Mouse (Mus musculus): Measurements from ENCODE around the gene Trpc4ap. TPM values are rescaled to one million over a fixed set of nuclear protein-coding genes. Genes with fewer than 3 reads are reported as not detected.
"Not testable (repeated sequence)": the region's sequence is repeated elsewhere in the genome, so short reads cannot be mapped to it uniquely, and the experiment has no call there.

The Trpc4ap gene
- polyA plus RNA-seq, 1 experiment from 2014 or later, result 137 TPM

DNA sequence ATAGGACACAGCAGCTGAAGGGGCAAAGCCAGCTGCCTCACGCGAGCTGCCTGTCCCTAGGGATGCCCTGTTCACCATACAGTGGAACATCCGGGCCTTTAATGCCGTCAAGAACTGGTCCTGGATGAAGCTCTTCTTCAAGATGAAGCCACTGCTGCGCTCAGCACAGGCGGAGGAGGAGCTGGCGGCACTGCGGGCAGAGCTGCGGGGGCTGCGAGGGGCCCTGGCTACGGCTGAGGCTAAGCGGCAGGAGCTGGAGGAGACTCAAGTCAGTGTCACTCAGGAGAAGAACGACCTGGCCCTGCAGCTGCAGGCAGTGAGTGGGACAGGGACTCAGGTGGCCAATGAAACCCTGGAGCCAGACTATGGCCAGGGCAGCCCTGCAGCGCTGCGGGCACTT is 65.9 kb downstream of the Trpc4ap start:
- Histone ChIP-seq H3K9me3 (no peaks in the 10 kb centered on the region), H3K36me3 (peaks cover 7% of the 10 kb centered on the region), H3K27me3 (peaks cover 65% of the 10 kb centered on the region), H3K4me2 (no peak overlapping the region), H3K9ac (no peak overlapping the region), H3K27ac (no peak overlapping the region), H3K4me3 (no peak overlapping the region), H3K4me1 (peaks cover 20% of the 10 kb centered on the region)
- ATAC-seq (ENCODE audit: insufficient number of reproducible peaks, insufficient read depth, low FRiP score, low TSS enrichment, low read depth), result no peak
- WGBS, result 54% methylated on average over 15 of the region's 15 CpGs

DNA sequence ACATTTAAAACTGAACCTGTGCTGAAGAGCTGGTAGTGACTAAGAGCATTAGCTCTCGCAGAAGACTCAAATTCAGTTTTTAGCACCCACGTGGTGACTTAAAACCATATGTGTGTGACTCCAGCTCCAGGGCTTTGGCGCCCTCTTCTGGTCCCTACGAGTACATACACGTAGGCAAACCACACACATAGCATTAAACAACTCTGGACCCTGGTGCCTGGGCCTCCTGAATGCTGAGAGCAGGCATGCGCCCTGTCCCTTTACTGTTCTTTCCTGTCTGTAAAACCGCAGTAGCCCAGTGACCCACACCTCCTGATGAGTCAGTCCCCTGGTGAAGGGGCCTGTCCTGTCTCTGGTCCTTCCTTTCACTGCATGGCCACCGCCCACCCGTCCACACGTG is 67.5 kb downstream of the Trpc4ap start:
- WGBS, result 38% methylated on average over 10 of the region's 10 CpGs
- Histone ChIP-seq H3K36me3 (no peaks in the 10 kb centered on the region), H3K4me1 (peaks cover 10% of the 10 kb centered on the region), H3K4me3 (no peak overlapping the region), H3K27me3 (peaks cover 56% of the 10 kb centered on the region), H3K27ac (no peak overlapping the region), H3K9me3 (no peaks in the 10 kb centered on the region), H3K4me2 (no peak overlapping the region), H3K9ac (no peak overlapping the region)
- ATAC-seq (ENCODE audit: insufficient number of reproducible peaks, insufficient read depth, low FRiP score, low TSS enrichment, low read depth), result no peak

DNA sequence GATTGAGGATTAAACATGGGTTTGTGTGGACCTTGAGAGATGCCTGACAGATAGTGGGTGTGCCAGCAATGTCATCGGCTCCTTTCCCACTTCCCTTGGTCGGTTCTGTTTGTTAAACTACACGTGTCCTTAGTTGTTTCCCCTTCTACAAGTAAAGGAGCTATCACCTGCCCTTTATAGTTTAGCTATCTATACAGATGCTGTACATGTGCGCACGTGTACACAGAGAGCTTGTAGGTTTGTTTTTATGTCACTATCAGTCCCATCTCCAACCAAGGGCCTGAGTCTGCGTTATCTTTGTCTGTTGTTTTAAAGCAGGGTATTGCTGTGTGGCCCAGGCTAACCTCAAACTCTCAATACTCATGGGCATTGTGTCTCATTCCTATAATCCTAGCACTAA is 68.2 kb downstream of the Trpc4ap start:
- H3K27ac ChIP-seq, result no peak overlapping the region
- peaks cover 3% of the 10 kb centered on the region for H3K4me1 ChIP-seq
- ATAC-seq (ENCODE audit: insufficient number of reproducible peaks, insufficient read depth, low FRiP score, low TSS enrichment, low read depth), result no peak
- no peaks in the 10 kb centered on the region for H3K9me3 ChIP-seq
- H3K4me2 ChIP-seq, result no peak overlapping the region
- H3K36me3 ChIP-seq, result no peaks in the 10 kb centered on the region
- no peak overlapping the region for H3K4me3 ChIP-seq
- peaks cover 49% of the 10 kb centered on the region for H3K27me3 ChIP-seq
- WGBS, result 87% methylated on average over 6 of the region's 6 CpGs
- H3K9ac ChIP-seq, result no peak overlapping the region

DNA sequence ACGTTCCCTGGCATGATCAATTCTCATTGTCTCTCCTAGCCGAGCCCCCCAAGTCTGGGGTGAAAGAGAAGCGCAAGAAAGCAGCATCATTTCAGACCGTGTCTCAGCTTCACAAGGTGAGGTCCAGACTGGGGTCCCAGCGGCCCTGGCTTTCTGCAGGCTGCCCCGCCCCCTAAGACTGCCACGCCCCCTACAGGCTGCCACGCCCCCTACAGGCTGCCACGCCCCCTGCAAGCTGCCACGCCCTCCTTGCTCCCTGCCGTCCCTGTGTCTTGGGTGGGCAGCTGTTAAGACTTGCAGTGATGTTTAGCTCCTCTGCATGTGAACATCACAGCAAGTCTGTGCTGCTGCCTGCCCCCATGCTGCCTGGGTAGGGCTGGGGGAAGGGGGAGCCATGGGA is 69.6 kb downstream of the Trpc4ap start:
- Histone ChIP-seq H3K4me3 (no peak overlapping the region), H3K4me1 (no peaks in the 10 kb centered on the region), H3K36me3 (no peaks in the 10 kb centered on the region), H3K9ac (no peak overlapping the region), H3K9me3 (no peaks in the 10 kb centered on the region), H3K27ac (no peak overlapping the region), H3K27me3 (peaks cover 35% of the 10 kb centered on the region), H3K4me2 (no peak overlapping the region)
- no peak for ATAC-seq (ENCODE audit: insufficient number of reproducible peaks, insufficient read depth, low FRiP score, low TSS enrichment, low read depth)
- WGBS, result 30% methylated on average over 11 of the region's 11 CpGs

DNA sequence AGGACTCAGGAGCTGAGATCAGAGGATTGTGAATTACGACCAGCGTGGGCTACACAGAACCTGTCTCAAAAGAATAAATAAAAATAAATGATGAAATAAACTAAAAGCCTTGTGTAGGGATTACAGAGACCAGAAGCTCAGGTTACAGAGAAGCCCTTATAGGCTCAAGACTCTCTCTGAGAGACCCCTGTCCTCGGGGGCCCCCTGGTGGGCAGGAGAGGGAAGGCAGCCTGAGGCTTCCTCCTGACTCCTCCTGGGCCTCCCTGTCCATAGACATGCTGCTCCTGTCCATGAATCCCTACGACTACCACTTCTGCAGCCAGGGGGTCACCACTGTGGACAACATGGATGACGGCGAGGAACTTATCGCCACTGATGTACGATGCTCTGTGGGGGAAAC is 72.4 kb downstream of the Trpc4ap start:
- no peaks in the 10 kb centered on the region for H3K9me3 ChIP-seq
- no peak overlapping the region for H3K9ac ChIP-seq
- no peak overlapping the region for H3K4me3 ChIP-seq
- H3K4me2 ChIP-seq, result no peak overlapping the region
- peak; percentile 27; the same call in 1 of the 2 replicates for ATAC-seq (ENCODE audit: insufficient number of reproducible peaks, insufficient read depth, low FRiP score, low TSS enrichment, low read depth)
- H3K4me1 ChIP-seq, result no peaks in the 10 kb centered on the region
- WGBS, result 14% methylated on average over 8 of the region's 8 CpGs
- no peaks in the 10 kb centered on the region for H3K36me3 ChIP-seq
- peaks cover 10% of the 10 kb centered on the region for H3K27me3 ChIP-seq
- no peak overlapping the region for H3K27ac ChIP-seq

DNA sequence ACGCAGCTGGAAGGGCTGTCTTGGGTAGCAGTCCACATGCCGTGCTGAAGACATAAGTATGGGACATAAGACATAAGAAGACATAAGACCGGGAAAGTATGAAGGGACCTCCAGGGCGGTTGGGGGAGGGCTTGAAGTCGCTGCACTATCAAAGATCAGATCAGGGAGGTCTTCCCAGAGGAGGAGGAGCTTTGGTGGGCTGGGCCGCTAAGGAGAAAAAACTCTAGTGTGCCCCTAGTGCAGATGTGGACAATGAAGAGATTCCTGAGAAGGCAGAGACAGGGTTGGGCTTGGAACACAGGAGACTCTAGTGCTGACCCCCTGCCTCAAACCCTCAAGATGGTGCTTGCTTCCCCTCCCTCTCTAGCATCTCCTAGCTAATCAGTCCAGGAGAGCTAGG is 75.2 kb downstream of the Trpc4ap start:
- no peak overlapping the region for H3K4me2 ChIP-seq
- ATAC-seq (ENCODE audit: insufficient number of reproducible peaks, insufficient read depth, low FRiP score, low TSS enrichment, low read depth), result no peak

DNA sequence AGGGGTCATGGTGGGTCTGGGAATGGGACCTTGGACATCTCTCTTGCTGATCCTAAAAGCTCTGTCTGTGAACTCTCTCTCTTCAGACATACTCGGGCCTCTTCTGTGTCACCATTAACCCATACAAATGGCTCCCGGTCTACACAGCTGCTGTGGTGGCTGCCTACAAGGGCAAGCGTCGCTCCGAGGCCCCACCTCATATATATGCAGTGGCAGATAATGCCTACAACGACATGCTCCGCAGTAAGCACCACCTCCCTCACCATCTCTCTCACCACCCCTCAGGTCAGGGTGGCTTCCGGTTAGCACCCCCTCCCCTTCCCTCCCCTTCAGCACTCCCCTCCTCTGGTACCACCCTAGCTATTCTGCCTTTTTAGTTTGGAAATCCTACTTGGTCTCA is 78.2 kb downstream of the Trpc4ap start:
- Histone ChIP-seq H3K36me3 (no peaks in the 10 kb centered on the region), H3K4me2 (peak overlapping the region; percentile 62), H3K4me3 (peak overlapping the region; percentile 38; the same call in 1 of the 2 replicates), H3K9me3 (no peaks in the 10 kb centered on the region), H3K27me3 (peaks cover 14% of the 10 kb centered on the region; the same call in 1 of the 2 replicates), H3K9ac (0 out of 2 replicates have a peak overlapping the region, but pooled peaks have one; percentile 38), H3K4me1 (peaks cover 9% of the 10 kb centered on the region; the same call in 1 of the 2 replicates), H3K27ac (no peak overlapping the region)
- no peak for ATAC-seq (ENCODE audit: insufficient number of reproducible peaks, insufficient read depth, low FRiP score, low TSS enrichment, low read depth)
- WGBS, result 70% methylated on average over 8 of the region's 8 CpGs

More for the DNA sequence above, 75.2 kb downstream of the Trpc4ap start:
- no peaks in the 10 kb centered on the region for H3K36me3 ChIP-seq
- H3K9ac ChIP-seq, result no peak overlapping the region
- 54% methylated on average over 6 of the region's 6 CpGs for WGBS
- H3K9me3 ChIP-seq, result no peaks in the 10 kb centered on the region
- peaks cover 22% of the 10 kb centered on the region for H3K27me3 ChIP-seq
- no peak overlapping the region for H3K27ac ChIP-seq
- H3K4me3 ChIP-seq, result no peak overlapping the region
- H3K4me1 ChIP-seq, result peaks cover 9% of the 10 kb centered on the region; the same call in 1 of the 2 replicates

DNA sequence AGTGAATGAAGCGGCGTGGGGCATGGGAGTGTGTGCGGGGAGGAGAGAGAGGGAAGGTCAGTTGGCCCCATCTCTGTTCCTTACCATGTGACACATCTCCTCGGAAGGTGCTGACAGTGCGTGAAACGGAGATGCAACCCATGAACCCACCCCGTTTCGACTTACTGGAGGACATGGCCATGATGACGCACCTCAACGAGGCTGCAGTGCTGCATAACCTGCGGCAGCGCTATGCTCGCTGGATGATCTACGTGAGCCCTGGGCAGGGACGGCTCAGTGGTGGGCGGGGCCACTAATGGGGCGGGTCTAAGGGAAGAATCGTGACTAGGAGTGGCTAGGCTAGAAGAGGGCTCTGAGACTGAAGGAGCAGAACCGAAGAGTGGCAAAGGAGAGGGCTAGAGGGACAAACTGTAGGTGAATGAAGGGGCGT is 78.8 kb downstream of the Trpc4ap start:
- peak overlapping the region; percentile 62 for H3K4me2 ChIP-seq
- H3K27ac ChIP-seq, result no peak overlapping the region
- no peaks in the 10 kb centered on the region for H3K9me3 ChIP-seq
- H3K27me3 ChIP-seq, result peaks cover 14% of the 10 kb centered on the region; the same call in 1 of the 2 replicates
- H3K9ac ChIP-seq, result peak overlapping the region; percentile 38; the same call in 1 of the 2 replicates
- H3K36me3 ChIP-seq, result no peaks in the 10 kb centered on the region
- ATAC-seq (ENCODE audit: insufficient number of reproducible peaks, insufficient read depth, low FRiP score, low TSS enrichment, low read depth), result peak; percentile 87
- peaks cover 9% of the 10 kb centered on the region; the same call in 1 of the 2 replicates for H3K4me1 ChIP-seq
- peak overlapping the region; percentile 38 for H3K4me3 ChIP-seq
- WGBS, result 4% methylated on average over 20 of the region's 20 CpGs

DNA sequence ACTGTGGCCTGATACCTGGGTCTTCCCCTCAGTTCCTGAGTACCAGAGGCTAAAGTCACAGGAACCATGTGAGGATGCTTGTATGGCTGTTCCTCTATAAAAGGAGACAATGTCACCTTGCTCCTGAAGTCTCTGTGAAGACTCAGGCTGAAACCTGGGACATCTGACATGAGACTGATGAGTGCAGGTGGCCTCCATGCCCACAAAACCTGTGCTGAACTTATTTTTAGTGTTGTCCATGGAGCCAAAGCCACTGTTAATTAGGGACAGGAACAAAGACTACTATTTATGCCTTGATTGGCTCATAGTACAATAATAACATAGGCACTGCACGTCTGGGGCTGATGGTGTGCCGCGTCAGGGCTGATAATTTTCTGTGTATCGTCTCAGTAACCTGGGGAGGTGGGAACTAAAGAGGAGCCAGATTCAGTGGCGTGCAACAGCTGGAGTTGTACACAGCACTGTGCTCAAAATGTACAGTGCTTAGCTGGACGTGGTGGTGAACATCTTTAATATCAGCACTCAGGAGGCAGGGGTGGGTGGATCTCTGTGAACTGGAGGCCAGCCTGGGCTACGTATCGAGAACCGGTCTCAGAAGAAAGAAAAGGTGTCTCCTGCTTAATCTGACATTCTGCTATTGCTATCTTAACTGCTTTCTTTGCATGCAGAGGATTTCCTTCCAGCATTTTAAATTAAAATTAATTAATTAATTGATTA is 80.2 kb downstream of the Trpc4ap start:
- no peak overlapping the region for H3K27ac ChIP-seq
- no peak overlapping the region for H3K4me2 ChIP-seq
- no peak for ATAC-seq (ENCODE audit: insufficient number of reproducible peaks, insufficient read depth, low FRiP score, low TSS enrichment, low read depth)
- peaks cover 14% of the 10 kb centered on the region; the same call in 1 of the 2 replicates for H3K27me3 ChIP-seq
- H3K9ac ChIP-seq, result no peak overlapping the region
- peaks cover 9% of the 10 kb centered on the region; the same call in 1 of the 2 replicates for H3K4me1 ChIP-seq
- no peak overlapping the region for H3K4me3 ChIP-seq
- H3K36me3 ChIP-seq, result no peaks in the 10 kb centered on the region
- 83% methylated on average over 9 of the region's 9 CpGs for WGBS
- no peaks in the 10 kb centered on the region for H3K9me3 ChIP-seq

DNA sequence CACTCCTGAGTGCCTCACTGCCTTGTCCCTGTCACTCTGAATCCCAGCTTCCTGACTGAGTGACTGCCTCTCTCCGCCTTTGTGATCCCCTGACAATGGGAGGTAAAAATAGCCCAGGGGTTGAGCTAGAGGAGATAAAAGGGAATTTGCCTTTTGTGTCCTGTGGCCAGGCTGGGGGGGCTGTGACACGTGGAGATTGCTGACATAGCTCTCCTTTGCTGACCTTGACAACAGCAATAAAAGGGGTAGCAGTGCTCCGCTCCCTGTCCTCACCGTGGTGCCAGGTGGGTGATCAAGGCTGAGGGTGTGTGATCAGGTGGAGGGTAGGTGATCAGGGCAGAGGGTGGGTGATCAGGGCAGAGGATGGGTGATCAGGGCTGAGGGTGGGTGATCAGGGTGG is 81.2 kb downstream of the Trpc4ap start, which contains the start of gene Myh7b:
TSS of gene Myh7b (plus strand) at position 235 of the 400 bp plus-strand sequence.
- peaks cover 9% of the 10 kb centered on the region; the same call in 1 of the 2 replicates for H3K4me1 ChIP-seq
- 44% methylated on average over 4 of the region's 4 CpGs for WGBS
- no peak within 1 kb of the TSS for H3K4me3 ChIP-seq
- no peak within 1 kb of the TSS for H3K27ac ChIP-seq
- no peak within 1 kb of the TSS for H3K4me2 ChIP-seq
- no peak for ATAC-seq (ENCODE audit: insufficient number of reproducible peaks, insufficient read depth, low FRiP score, low TSS enrichment, low read depth)
- H3K9ac ChIP-seq, result no peak within 1 kb of the TSS
- peaks cover 14% of the 10 kb centered on the region; the same call in 1 of the 2 replicates for H3K27me3 ChIP-seq
- H3K36me3 ChIP-seq, result no peaks in the 10 kb centered on the region
- H3K9me3 ChIP-seq, result no peaks in the 10 kb centered on the region

DNA sequence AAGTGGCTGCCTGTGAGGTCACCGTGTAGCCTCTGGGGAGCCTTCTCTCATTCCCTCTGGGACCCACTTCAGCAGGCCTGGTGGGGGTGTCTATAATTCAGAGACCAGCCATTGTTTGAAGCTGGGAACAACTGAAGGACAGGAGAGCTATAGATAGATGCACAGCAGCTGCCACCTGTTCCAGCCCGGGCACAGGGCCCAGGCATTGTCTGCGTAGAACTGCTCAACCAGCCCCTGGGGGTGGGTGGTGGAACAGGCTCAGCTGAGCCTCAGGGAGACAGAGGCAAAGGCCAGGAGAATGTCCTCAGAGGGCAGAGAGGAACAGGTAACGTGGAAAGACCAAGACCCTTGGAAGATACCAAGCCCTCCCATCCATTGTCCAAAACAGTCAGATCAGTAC is 85.8 kb downstream of the Trpc4ap start:
- no peak for ATAC-seq (ENCODE audit: insufficient number of reproducible peaks, insufficient read depth, low FRiP score, low TSS enrichment, low read depth)
- no peaks in the 10 kb centered on the region for H3K27me3 ChIP-seq
- H3K9ac ChIP-seq, result no peak overlapping the region
- 80% methylated on average over 4 of the region's 4 CpGs for WGBS
- no peak overlapping the region for H3K27ac ChIP-seq
- no peaks in the 10 kb centered on the region for H3K9me3 ChIP-seq
- H3K4me1 ChIP-seq, result peaks cover 6% of the 10 kb centered on the region; the same call in 1 of the 2 replicates
- no peaks in the 10 kb centered on the region for H3K36me3 ChIP-seq
- H3K4me2 ChIP-seq, result no peak overlapping the region
- H3K4me3 ChIP-seq, result no peak overlapping the region

DNA sequence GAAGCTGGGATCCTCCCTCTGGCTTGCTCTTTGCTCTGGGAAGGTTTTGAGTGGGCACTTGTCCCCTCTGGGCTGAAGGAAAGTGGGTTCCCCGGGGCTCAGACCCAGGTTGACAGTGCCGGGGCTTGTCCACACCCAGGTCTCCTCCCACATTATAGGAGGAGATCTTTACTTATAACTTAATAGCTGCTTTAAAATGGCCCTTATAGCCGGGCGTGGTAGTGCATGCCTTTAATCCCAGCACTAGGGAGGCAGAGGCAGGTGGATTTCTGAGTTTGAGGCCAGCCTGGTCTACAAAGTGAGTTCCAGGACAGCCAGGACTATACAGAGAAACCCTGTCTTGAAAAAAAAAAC is 87.0 kb downstream of the Trpc4ap start:
- H3K27me3 ChIP-seq; H3K36me3 ChIP-seq; ATAC-seq (ENCODE audit: insufficient number of reproducible peaks, insufficient read depth, low FRiP score, low TSS enrichment, low read depth); H3K4me2 ChIP-seq; H3K9me3 ChIP-seq; H3K4me1 ChIP-seq; H3K9ac ChIP-seq; H3K27ac ChIP-seq; H3K4me3 ChIP-seq: not testable (repeated sequence)
- WGBS, result 73% methylated on average over 4 of the region's 4 CpGs

Data from embryonic facial prominence, embryonic 13.5 days (tissue).